Mouse (Mus musculus) megakaryocyte progenitor cell, adult 5-6 weeks (primary cell): ENCODE measurements around the gene Alox5ap. TPM values are rescaled to one million over a fixed set of nuclear protein-coding genes. Genes with fewer than 3 reads are reported as not detected.

Source experiments
- ATAC-seq: replicated peaks from 2 replicates; pipeline ENCODE4 v1.8.0; 2016; ENCODE audit warnings: mild to moderate bottlenecking, moderate TSS enrichment, inconsistent platforms; ENCODE audit not compliant: poor library complexity
- total RNA-seq, 2 experiments: library from RNA; stranded (forward) in 1 of 2; stranded (reverse) in 1 of 2; fragments of 157-497, 149-512 nt in 1 of 2; fragments of 200-1000 nt in 1 of 2; gene quantifications; 2 replicates each; pipeline versions ENCODE4 v1.2.3 to v1.2.4; 2015 to 2017

Alox5ap gene
- total RNA-seq (2015) (426 and 442 TPM in 2 replicates), total RNA-seq (2017) (320 and 453 TPM in 2 replicates)

- ATAC-seq: peak; percentile 36
Measured at GRCm38 (mm10) chr5:149264405-149264804, at the start of gene Alox5ap. Gene Alox5ap (plus strand): TSS chr5:149264767.

DNA sequence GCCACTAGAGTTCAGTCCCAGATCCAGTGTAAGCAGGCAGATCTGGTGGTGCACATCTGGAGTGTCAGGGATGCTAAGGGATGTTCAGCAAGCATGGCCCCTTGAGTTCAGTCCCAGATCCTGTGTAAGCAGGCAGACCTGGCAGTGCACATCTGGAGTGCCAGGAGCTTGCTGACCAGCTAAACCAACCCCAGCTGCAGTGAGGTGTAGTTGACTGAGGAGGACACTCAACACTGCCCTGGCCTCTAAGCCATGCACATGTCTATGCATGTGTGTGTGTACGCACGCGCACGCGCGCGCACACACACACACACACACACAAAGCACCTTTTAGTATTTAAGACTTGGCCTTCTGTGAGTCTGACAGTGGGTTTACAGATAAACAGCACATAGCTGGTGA is 49.0 kb upstream of the Alox5ap start:
- no peak for ATAC-seq

DNA sequence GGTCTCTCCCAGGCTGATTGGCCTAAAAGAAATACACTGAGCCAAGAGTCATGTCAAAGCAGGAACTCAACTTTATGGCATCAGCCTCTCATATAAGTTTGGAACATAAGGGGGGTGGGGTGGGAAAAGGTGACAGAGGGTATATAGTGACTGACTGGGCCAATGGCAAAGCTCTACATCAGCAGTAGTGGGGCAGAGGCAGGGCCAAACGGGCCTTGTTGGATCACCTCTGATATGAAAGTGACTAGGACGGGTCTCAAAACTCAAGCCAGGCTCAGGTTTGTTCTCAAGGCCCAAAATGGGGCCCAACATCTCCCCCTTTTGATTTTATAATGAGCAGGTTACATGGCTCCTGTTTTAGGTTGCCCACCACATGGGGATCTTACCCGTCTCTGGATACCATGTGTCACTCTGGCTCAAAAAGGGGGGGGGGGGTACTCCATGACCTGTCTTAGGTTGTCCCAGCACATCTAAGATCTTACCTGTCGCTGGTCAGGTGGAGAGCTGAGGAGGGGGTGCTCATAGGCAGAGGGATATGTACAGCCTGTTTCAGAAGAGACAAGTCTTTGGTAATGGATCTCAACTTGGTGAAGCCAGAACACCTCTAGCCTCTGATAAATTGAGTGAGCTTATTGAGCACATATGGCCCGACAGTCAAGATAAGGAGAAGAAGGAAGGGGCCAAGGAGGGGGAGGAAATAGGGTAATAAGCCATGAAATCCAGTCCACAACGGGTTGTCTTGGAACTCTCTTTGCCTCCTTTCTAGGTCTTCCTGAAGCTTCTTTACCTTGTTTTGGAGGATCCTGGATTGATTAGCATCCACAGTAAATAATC is 46.8 kb upstream of the Alox5ap start:
- no peak for ATAC-seq

DNA sequence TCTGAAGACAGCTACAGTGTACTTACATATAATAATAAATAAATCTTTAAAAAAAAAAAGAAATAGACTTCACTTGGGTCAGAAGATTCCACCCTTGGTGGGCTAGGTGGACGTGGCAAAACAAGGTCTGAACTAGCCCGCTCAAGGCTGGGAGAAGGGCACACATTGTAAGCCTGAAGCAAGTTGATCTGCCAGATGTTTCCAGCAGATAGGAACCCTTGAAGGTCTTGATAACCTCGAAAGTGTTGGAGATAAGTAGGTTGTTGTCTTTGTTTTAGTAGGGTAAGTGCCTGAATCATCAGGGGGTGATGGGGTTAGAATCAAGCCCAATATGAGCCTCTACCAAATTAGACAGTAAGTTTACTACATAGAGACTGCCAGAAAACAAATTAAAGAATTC is 45.1 kb upstream of the Alox5ap start:
- ATAC-seq: peak; percentile 64

GRCm38 (mm10) chr5:149221355-149221754 is 43.2 kb upstream of the Alox5ap start:
- ATAC-seq: peak; percentile 69

DNA sequence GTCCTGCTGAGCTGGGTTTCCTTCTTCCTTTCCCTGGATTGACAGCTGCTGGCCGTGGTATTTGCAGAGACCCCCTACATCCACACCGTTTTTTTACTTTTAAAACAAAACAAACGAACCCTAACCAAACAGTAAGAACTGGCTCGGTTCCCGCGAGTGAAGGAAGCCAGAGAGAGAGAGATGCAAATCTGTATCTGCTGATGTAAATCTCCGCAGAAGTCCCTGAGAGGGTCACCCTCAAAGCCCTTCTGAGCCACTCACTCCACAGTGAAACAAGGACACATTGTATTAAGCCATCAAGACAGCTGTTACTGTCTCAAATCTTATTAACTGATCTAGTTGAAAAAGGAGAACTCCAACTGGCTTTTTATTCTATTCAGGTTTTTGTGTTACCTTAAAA is 39.9 kb upstream of the Alox5ap start:
- no peak for ATAC-seq

GRCm38 (mm10) chr5:149228700-149229618 is 35.6 kb upstream of the Alox5ap start:
- ATAC-seq: peak; percentile 97

DNA sequence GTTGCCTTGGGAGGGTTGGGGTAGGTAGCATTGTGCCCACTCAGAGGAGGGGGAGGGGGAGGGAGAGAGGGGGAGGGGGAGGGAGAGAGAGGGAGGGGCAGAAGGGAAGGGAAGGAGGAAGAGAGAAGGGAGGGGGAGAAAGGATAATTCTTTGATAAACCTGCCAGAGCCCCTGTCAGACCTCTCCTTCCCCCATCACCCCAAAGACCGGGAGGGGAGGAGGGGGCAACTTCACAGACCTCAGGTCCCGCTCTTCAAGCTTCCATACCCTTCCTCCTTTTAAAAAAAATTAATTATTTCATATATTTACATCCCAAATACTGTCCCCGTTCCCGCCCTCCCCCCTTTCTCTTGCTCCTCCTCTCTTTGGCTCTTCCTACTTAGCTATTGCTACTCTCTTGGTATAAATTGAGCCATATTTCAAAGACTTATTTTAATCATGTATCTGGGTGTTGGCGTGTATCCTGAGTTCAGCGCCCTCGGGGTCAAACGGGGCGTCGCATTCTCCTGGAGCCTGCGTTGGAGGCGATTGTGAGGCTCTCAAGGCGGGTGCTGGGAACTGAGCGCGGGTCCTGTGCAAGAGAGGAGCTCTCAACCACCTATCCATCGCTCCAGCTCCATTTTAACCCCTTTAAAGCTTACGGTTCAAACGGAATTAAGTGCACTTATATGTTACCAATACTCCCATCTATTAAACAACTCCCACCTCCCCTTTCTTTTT is 34.8 kb upstream of the Alox5ap start:
- no peak for ATAC-seq

GRCm38 (mm10) chr5:149235002-149235401 is 29.6 kb upstream of the Alox5ap start:
- ATAC-seq: peak; percentile 77

DNA sequence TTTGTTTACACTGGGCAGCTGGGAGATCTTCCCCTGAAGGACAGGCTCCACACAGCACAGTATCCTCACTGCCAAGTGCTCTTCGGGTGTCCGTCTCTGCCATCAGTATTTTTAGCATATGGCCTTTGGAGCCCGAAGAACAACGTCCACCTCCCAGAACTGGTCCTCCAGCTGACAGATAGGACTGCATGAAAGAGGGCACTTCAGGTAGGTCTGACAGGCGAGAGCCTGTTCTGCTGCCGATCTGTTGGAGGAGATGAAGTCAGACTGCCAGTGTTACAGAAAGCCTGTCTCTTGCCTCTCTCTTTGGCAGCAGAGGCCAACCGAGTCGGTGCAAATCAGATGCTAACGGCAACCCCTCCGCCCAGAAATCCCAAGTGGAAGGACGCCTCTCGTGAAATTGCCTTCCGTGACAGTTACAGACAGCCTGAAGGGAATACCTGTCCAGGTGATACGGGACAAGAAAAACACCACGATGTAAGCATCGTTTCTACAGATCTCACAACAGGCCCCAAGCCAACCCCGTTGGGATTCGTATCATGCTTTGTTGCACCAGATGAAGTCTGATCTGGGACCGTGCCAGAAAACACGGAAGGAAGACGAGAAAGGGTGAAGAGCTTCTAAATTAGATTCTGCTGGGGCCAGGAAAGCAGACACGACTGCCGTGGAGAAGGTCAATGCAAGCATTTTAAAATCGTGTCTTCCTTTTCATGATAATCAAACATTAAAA is 27.2 kb upstream of the Alox5ap start:
- ATAC-seq: no peak

- no peak for ATAC-seq
Measured at GRCm38 (mm10) chr5:149242467-149242866, 22.1 kb upstream of the Alox5ap start.

- no peak for ATAC-seq
Measured at GRCm38 (mm10) chr5:149243053-149243452, 21.5 kb upstream of the Alox5ap start.

DNA sequence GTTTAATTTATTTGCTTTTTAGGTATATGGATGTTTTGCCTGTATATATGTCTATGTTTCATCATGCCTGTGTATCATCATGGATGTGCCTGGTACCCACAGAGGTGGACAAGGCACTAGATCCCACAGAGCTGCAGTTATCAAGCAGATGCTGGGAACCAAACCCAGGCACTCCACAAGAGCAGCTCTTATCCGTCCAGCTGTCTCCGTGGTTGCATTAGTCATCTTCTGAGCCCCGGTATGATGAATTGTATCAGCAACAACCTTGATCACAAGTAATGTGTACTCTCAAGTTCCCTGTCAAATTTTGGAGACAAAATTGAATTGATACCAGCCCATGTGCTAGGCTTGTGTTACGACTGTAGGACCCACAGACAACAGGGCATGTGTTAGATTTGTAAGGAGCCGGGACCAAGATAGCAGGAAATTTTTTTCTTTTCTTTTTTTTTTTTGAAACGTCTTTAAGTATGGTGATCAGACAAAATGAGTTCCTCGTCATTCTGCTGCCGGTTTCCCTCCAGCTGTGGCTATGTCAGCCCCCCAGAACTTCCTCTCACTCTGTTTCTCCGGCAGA is 19.1 kb upstream of the Alox5ap start:
- ATAC-seq: peak; percentile 20

- peak; percentile 90 for ATAC-seq
Measured at GRCm38 (mm10) chr5:149245965-149246470, 18.5 kb upstream of the Alox5ap start.

DNA sequence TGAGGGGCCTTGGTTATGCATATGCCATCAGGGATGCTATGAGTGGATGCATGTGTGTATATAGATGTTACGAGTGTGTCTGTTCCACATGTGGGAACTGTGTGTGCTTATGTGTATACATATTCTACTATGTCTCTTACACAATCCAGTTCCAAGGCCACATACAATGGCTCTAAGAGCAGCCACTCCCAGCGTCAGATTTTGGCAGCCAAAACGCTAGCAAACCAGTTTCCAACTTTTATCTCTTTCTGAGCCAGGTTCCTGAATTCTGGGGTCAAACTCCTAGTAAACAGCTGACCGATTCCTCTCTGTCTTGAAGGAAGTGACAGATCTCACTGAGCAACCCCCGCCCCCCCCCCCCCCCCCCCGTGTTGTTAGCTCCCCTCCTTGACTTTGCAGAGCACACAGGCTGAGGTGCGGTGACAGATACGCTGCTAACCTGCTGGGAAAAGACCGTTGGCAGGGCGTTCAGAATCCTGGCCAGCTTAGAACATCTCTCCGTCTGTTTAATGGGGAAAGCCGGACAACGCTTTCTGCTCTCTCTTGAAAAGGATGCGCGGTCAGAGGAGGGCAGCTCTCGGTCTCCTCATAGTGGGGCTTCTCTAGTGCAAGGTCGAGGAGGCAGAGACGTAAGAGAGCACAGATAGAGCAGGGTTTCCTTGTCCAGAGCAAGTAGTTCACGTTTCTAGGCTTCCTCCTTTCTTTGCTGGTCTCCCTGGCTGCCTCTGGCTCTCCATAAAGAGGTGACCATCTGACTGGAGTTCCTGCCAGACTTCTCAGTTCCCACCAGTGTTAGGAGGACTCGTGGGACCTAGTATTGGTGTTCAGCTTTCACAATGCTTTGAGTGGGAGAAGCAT is 17.3 kb upstream of the Alox5ap start:
- ATAC-seq: peak; percentile 17; the same call in 1 of the 2 replicates

DNA sequence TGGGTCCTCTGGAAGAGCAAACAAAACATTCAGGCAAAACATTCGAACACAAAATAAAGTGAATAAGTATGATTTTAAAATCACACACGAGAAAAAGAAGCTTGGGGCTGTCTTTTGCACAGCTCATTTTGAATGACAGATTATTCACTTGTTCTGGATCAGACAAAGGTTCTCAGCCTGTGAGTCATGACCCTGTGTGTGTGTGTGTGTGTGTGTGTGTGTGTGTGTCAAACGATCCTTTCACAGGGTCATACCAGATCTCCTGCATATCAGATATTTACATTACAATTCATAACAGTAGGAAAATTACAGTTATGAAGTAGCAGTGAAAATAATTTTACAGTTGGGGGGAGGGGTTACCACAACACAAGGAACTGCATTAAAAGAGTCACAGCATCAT is 12.3 kb upstream of the Alox5ap start:
- no peak for ATAC-seq

- no peak for ATAC-seq
Measured at GRCm38 (mm10) chr5:149253491-149253890, 11.1 kb upstream of the Alox5ap start.

DNA sequence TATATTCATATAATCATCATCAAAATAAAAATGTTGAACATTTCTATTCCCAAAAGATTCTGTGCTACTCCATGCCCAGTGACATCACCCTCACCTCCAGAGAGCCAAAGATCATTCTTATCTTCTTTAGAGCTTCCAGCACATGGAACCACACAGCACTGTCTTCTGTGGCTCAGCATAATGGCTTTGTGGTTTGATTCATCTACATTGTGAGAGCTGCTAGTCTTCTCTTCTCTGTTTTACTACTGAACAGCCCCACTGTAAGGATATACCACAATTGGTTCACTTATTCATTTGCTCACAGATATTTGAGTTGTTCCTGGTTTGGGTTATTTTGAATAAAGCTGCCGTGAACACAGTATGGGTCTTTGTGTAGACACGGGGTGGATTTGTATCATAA is 9.0 kb upstream of the Alox5ap start:
- ATAC-seq: peak; percentile 72
